Mouse (Mus musculus) MEL (cell line): ENCODE data around the gene Sorcs2. TPM values are rescaled to one million over a fixed set of nuclear protein-coding genes. Genes with fewer than 3 reads are reported as not detected.

Experiments
- DNase-seq: peaks from one replicate; pipeline ENCODE4 v3.0.0; 2011; ENCODE audit warnings: low read depth, low spot score
- H3K27ac ChIP-seq: 2 replicates; pipeline ENCODE4 v1.5.1; 2012; ENCODE audit warnings: low read depth, mild to moderate bottlenecking, control low read depth, low read length, moderate library complexity; ENCODE audit not compliant: control insufficient read depth
- H3K27me3 ChIP-seq, 2 experiments: fragments of 150-350 bp in 1 of 2; sonication (generic) in 1 of 2; 2 replicates each; pipeline ENCODE4 v1.6.1; 2012; ENCODE audit warnings: low read length in 2 of 2, mild to moderate bottlenecking in 2 of 2, improper control_type of control experiment in 1 of 2, moderate library complexity in 1 of 2; ENCODE audit not compliant: insufficient read depth in 2 of 2, control insufficient read depth in 1 of 2
- H3K36me3 ChIP-seq, 2 experiments: 2 replicates each; pipeline ENCODE4 v1.6.1; 2012 to 2014; ENCODE audit warnings: low read length in 2 of 2, improper control_type of control experiment in 1 of 2, inconsistent platforms in 1 of 2, mild to moderate bottlenecking in 1 of 2; ENCODE audit not compliant: insufficient read depth in 2 of 2, control insufficient read depth in 1 of 2
- H3K4me1 ChIP-seq, 2 experiments: fragments of 150-350 bp in 1 of 2; sonication (generic) in 1 of 2; 2 replicates each; pipeline ENCODE4 v1.6.1; 2012; ENCODE audit warnings: low read length in 2 of 2, improper control_type of control experiment in 1 of 2, mild to moderate bottlenecking in 1 of 2; ENCODE audit not compliant: insufficient read depth in 2 of 2, control insufficient read depth in 1 of 2
- H3K4me3 ChIP-seq, 2 experiments: fragments of 150-350 bp in 1 of 2; sonication (generic) in 1 of 2; 2 replicates each; pipeline ENCODE4 v1.5.1; 2012; ENCODE audit warnings: low read depth in 2 of 2, low read length in 2 of 2, mild to moderate bottlenecking in 2 of 2, moderate library complexity in 2 of 2, control low read depth in 1 of 2, improper control_type of control experiment in 1 of 2; ENCODE audit not compliant: control insufficient read depth in 1 of 2, insufficient read depth in 1 of 2
- H3K79me2 ChIP-seq: 2 replicates; pipeline ENCODE4 v1.6.1; 2012; ENCODE audit warnings: mild to moderate bottlenecking, low read length, moderate library complexity; ENCODE audit not compliant: control insufficient read depth, poor library complexity, insufficient read depth
- H3K9ac ChIP-seq: 2 replicates; pipeline ENCODE4 v1.6.1; 2012; ENCODE audit warnings: low read depth, mild to moderate bottlenecking, control low read depth, low read length, moderate library complexity; ENCODE audit not compliant: control insufficient read depth, poor library complexity, severe bottlenecking
- H3K9me3 ChIP-seq: fragments of 150-350 bp; sonication (generic); replicated peaks from 2 replicates; pipeline ENCODE4 v1.6.1; 2012; ENCODE audit warnings: mild to moderate bottlenecking, low read length, improper control_type of control experiment, moderate library complexity; ENCODE audit not compliant: insufficient read depth
- BHLHE40 ChIP-seq: IDR thresholded peaks from 2 replicates; pipeline ENCODE4 v1.6.1; 2012; ENCODE audit warnings: low read depth, mild to moderate bottlenecking, inconsistent platforms, low read length, improper control_type of control experiment, borderline replicate concordance
- CHD2 ChIP-seq: IDR thresholded peaks from 2 replicates; pipeline ENCODE4 v1.6.1; 2011; ENCODE audit warnings: low read length, improper control_type of control experiment
- ELF1 ChIP-seq: IDR thresholded peaks from 2 replicates; pipeline ENCODE4 v1.6.1; 2014; ENCODE audit warnings: low read depth, mild to moderate bottlenecking, inconsistent platforms, low read length, improper control_type of control experiment, moderate library complexity
- GABPA ChIP-seq: IDR thresholded peaks from 2 replicates; pipeline ENCODE4 v1.6.1; 2012; ENCODE audit warnings: low read depth, mild to moderate bottlenecking, inconsistent platforms, low read length, improper control_type of control experiment, moderate library complexity
- HCFC1 ChIP-seq: IDR thresholded peaks from 2 replicates; pipeline ENCODE4 v1.6.1; 2012; ENCODE audit warnings: low read depth, mild to moderate bottlenecking, inconsistent platforms, low read length, improper control_type of control experiment, moderate library complexity
- JUND ChIP-seq: IDR thresholded peaks from 2 replicates; pipeline ENCODE4 v1.6.1; 2011; ENCODE audit warnings: low read depth, mild to moderate bottlenecking, improper control_type of control experiment, low read length
- KAT2A ChIP-seq: conservative IDR thresholded peaks from 2 replicates; pipeline ENCODE4 v1.6.1; 2012; ENCODE audit warnings: low read depth, low read length, improper control_type of control experiment, inconsistent platforms
- MAFK ChIP-seq: IDR thresholded peaks from 2 replicates; pipeline ENCODE4 v1.6.1; 2011; ENCODE audit warnings: low read depth, mild to moderate bottlenecking, low read length, improper control_type of control experiment, borderline replicate concordance
- MAX ChIP-seq: IDR thresholded peaks from 2 replicates; pipeline ENCODE4 v1.6.1; 2011; ENCODE audit warnings: low read length, improper control_type of control experiment
- MEF2A ChIP-seq: IDR thresholded peaks from 2 replicates; pipeline ENCODE4 v1.6.1; 2014; ENCODE audit warnings: low read depth, mild to moderate bottlenecking, inconsistent platforms, low read length, improper control_type of control experiment; ENCODE audit not compliant: poor library complexity, insufficient replicate concordance, severe bottlenecking; ENCODE audit errors: extremely low read depth
- SMC3 ChIP-seq: IDR thresholded peaks from 2 replicates; pipeline ENCODE4 v1.6.1; 2011; ENCODE audit warnings: low read depth, low read length, improper control_type of control experiment
- TCF12 ChIP-seq: IDR thresholded peaks from 2 replicates; pipeline ENCODE4 v1.6.1; 2014; ENCODE audit warnings: low read depth, mild to moderate bottlenecking, inconsistent platforms, low read length, improper control_type of control experiment, moderate library complexity
- USF1 ChIP-seq: IDR thresholded peaks from 2 replicates; pipeline ENCODE4 v1.6.1; 2014; ENCODE audit warnings: low read depth, mild to moderate bottlenecking, inconsistent platforms, low read length, improper control_type of control experiment, moderate library complexity
- ZKSCAN1 ChIP-seq: IDR thresholded peaks from 2 replicates; pipeline ENCODE4 v1.6.1; 2012; ENCODE audit warnings: low read depth, mild to moderate bottlenecking, inconsistent platforms, low read length, improper control_type of control experiment, moderate library complexity
- ZMIZ1 ChIP-seq: IDR thresholded peaks from 2 replicates; pipeline ENCODE4 v1.6.1; 2012; ENCODE audit warnings: low read depth, mild to moderate bottlenecking, inconsistent platforms, low read length, improper control_type of control experiment, moderate library complexity
- ZNF384 ChIP-seq: IDR thresholded peaks from 2 replicates; pipeline ENCODE4 v1.6.1; 2012; ENCODE audit warnings: low read depth, mild to moderate bottlenecking, inconsistent platforms, low read length, improper control_type of control experiment
- polyA plus RNA-seq, 2 experiments: library from polyadenylated mRNA; stranded (reverse) in 1 of 2; unstranded in 1 of 2; fragments of >175 nt in 1 of 2; fragments of >200 nt in 1 of 2; gene quantifications; 2 replicates each; pipeline versions ENCODE4 v1.2.1 to v1.2.4; 2012; ENCODE audit warnings: low replicate concordance in 2 of 2, low read depth in 1 of 2; ENCODE audit not compliant: insufficient read length in 2 of 2, insufficient read depth in 1 of 2, missing spikeins in 1 of 2
- total RNA-seq: library from RNA; depleted of rRNA; stranded (reverse); fragments of 300-350 nt; gene quantifications from 2 replicates; pipeline ENCODE4 v1.2.3, GENCODE M21; 2012

Sorcs2 gene
- total and polyA plus RNA-seq, 3 experiments: not detected

- Histone ChIP-seq H3K27me3 (no peaks in the 10 kb centered on the region), H3K9me3 (no peaks in the 10 kb centered on the region), H3K4me3 (no peak overlapping the region), H3K79me2 (no peaks in the 10 kb centered on the region), H3K27ac (no peak overlapping the region), H3K9ac (no peak overlapping the region), H3K4me1 (no peaks in the 10 kb centered on the region), H3K36me3 (no peaks in the 10 kb centered on the region)
- no peak for DNase-seq
- no peak for TF ChIP-seq SMC3
- TF ChIP-seq TCF12: no peak
- no peak for TF ChIP-seq GABPA
- TF ChIP-seq JUND: no peak
- no peak for TF ChIP-seq USF1
- no peak for TF ChIP-seq HCFC1
- no peak for TF ChIP-seq MEF2A
Observed at GRCm38 (mm10) chr5:36368511-36369135, 29.3 kb downstream of the Sorcs2 start.

- H3K27me3 ChIP-seq: no peaks in the 10 kb centered on the region
- no peak for DNase-seq
- H3K9ac ChIP-seq: no peak overlapping the region
- H3K27ac ChIP-seq: no peak overlapping the region
- H3K4me1 ChIP-seq: no peaks in the 10 kb centered on the region
- no peak overlapping the region for H3K4me3 ChIP-seq
- no peaks in the 10 kb centered on the region for H3K79me2 ChIP-seq
- no peak for TF ChIP-seq ZNF384
- no peak for TF ChIP-seq KAT2A
- no peak for TF ChIP-seq CHD2
- no peak for TF ChIP-seq ZMIZ1
- no peak for TF ChIP-seq ZKSCAN1
- TF ChIP-seq TCF12: no peak
- TF ChIP-seq MAFK: no peak
- no peak for TF ChIP-seq MAX
- no peak for TF ChIP-seq ELF1
- no peak for TF ChIP-seq BHLHE40
- no peaks in the 10 kb centered on the region for H3K36me3 ChIP-seq
- H3K9me3 ChIP-seq: no peaks in the 10 kb centered on the region
Observed at GRCm38 (mm10) chr5:36367911-36368310, 30.0 kb downstream of the Sorcs2 start.
